In the genomic region with DNA sequence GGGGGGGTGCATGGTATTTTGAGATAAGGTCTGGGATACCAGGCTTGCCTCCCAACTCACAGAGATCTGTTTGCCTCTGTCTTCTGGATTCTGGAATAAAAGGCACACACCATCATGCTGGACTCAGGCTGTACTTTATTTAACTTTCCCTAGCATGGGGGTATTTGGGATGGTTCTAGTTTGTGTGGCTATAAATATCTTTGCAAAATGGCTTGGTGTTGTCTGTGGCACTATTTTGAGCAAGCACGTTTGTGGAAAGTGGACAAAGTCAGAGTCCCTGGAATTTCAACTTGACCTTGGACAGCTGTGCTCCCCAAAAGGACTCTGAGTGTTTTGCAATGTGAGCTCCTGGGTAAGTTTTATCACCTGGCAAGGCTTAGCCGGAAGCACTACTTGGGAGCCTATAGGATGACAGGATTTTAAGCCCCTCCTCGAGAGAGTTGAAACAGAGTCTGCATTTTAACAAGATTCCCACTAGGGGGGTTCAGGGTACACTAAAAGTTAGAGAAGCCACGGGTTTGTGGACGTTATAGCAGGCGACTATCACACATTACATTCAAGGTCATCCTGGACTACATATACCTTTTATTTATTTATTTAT, we compare ENCODE assay signal across 9 mouse cellular contexts. TPM values are rescaled to one million over a fixed set of nuclear protein-coding genes. Genes with fewer than 3 reads are reported as not detected.
DNase-seq lines count a peak whose midpoint lies in the region; ATAC-seq and TF ChIP-seq lines count a peak whose summit lies in the region.
"Had no signal": no experiment of that assay in that cellular context is flagged by ENCODE, and none has a peak within 500 bp of the region (broad histone marks: within the 10 kb centered on the region; RNA-seq: fewer than 3 reads in every experiment).

No protein-coding gene starts in this region.

- no peaks in the 10 kb centered on the region for H3K79me2 ChIP-seq in heart, adult 2 months (replicated peaks; ENCODE audit: control insufficient read depth, insufficient read depth, low read length)

- H3K9ac ChIP-seq in heart, adult 2 months (ENCODE audit: low read depth, low read length): no peak overlapping the region
- H3K9ac ChIP-seq in limb, embryonic 15.5 days: no peak overlapping the region

- peaks cover 13% of the 10 kb centered on the region for H3K4me1 ChIP-seq in E14TG2a.4 (replicated peaks; ENCODE audit: low read depth, low read length)
- H3K4me1 ChIP-seq in heart, adult 2 months (ENCODE audit: control insufficient read depth, insufficient read depth, low read length): peaks cover 4% of the 10 kb centered on the region
- peaks cover 3% of the 10 kb centered on the region; the same call in 1 of the 2 replicates for H3K4me1 ChIP-seq in limb, embryonic 15.5 days

- peaks cover 6% of the 10 kb centered on the region; the same call in 1 of the 2 replicates for H3K27me3 ChIP-seq in E14TG2a.4 (ENCODE audit: insufficient read depth, low read length)
- no peaks in the 10 kb centered on the region for H3K27me3 ChIP-seq in heart, adult 2 months (ENCODE audit: control insufficient read depth, insufficient read depth, low read length)
- H3K27me3 ChIP-seq in limb, embryonic 15.5 days: no peaks in the 10 kb centered on the region

- TF ChIP-seq EP300 in heart, adult 2 months (IDR thresholded peaks at IDR 0.05; ENCODE audit: insufficient read depth, low read depth, low read length): peak; percentile 57; the same call in 1 of the 2 replicates

- H3K36me3 ChIP-seq in E14TG2a.4 (ENCODE audit: insufficient read depth, low read length): no peaks in the 10 kb centered on the region
- no peaks in the 10 kb centered on the region for H3K36me3 ChIP-seq in heart, adult 2 months (ENCODE audit: control insufficient read depth, insufficient read depth, low read length)
- H3K36me3 ChIP-seq in limb, embryonic 15.5 days: no peaks in the 10 kb centered on the region

- DNase-seq in cerebellum, postnatal 10 days: peak; percentile 32 to 61
- no peak for DNase-seq in cerebellum, adult 18-20 months
- peak in 1 of 2 experiments; percentile 54 for DNase-seq in heart, adult 2 months
- DNase-seq in thymus, postnatal 10 days (ENCODE audit: low spot score in 2 of 2): peak; percentile 56 to 74
- DNase-seq in layer of hippocampus, adult 8-10 months (ENCODE audit: low spot score in 2 of 2): no peak

- TF ChIP-seq CTCF in E14TG2a.4 (conservative IDR thresholded peaks at IDR 0.05; ENCODE audit: low read length): peak; percentile 26; the same call in 1 of the 2 replicates
- peak; percentile 61 for TF ChIP-seq CTCF in heart, adult 2 months (IDR thresholded peaks at IDR 0.05)

- WGBS in heart, adult 2 months: 6% methylated on average over 6 of the region's 6 CpGs
- WGBS in limb, embryonic 15.5 days: 9% methylated on average over 6 of the region's 6 CpGs

- ATAC-seq in limb, embryonic 15.5 days (ENCODE audit: insufficient number of reproducible peaks, low FRiP score, low TSS enrichment, low read depth): peak; percentile 57; the same call in 1 of the 2 replicates
- no peak for ATAC-seq in frontal cortex, adult (ENCODE audit: low TSS enrichment)

- intact Hi-C loops in heart, adult 2 months (cut with DNase I): no loop called here

- no peak for TF ChIP-seq POLR2A in heart, adult 2 months (IDR thresholded peaks at IDR 0.05; ENCODE audit: insufficient read depth, low read depth, low read length)

- H3K4me2 ChIP-seq in limb, embryonic 15.5 days: no peak overlapping the region

- no peak overlapping the region for H3K4me3 ChIP-seq in E14TG2a.4 (replicated peaks; ENCODE audit: low read length)
- no peak overlapping the region for H3K4me3 ChIP-seq in heart, adult 2 months
- H3K4me3 ChIP-seq in limb, embryonic 15.5 days: no peak overlapping the region

- H3K9me3 ChIP-seq in E14TG2a.4 (ENCODE audit: low read length): no peaks in the 10 kb centered on the region
- no peaks in the 10 kb centered on the region for H3K9me3 ChIP-seq in limb, embryonic 15.5 days

- peak overlapping the region; percentile 64 for H3K27ac ChIP-seq in heart, adult 2 months
- no peak overlapping the region for H3K27ac ChIP-seq in limb, embryonic 15.5 days

RNA-seq across cellular contexts. Expression of a gene that starts 0.7 kb away (rescaled TPM):
- total RNA-seq in heart, adult 2 months (2021): 10 to 100 TPM in 1 of 2 experiments, 1 to 10 TPM in 1; 6.6 to 10.4 TPM
- polyA plus RNA-seq in heart, adult 2 months (2012; rRNA removed): 10.3 and 10.5 TPM in 2 replicates
- 18.8 and 23.1 TPM in 2 replicates for polyA plus RNA-seq in limb, embryonic 15.5 days (2015; fragmentation: Nextera tagmentation; extraction: Ambion mirVana)
- 10 to 100 TPM; 15.4 to 22.0 (median 18.7) TPM for total RNA-seq in layer of hippocampus, adult 8-10 months (2022)

RNA-seq across cellular contexts. Expression of a gene that starts 20.7 kb away (rescaled TPM):
- total RNA-seq in heart, adult 2 months (2021): not detected
- not detected in 2 replicates for polyA plus RNA-seq in heart, adult 2 months (2012; rRNA removed)
- polyA plus RNA-seq in limb, embryonic 15.5 days (2015; fragmentation: Nextera tagmentation; extraction: Ambion mirVana): 1.0 TPM in 1 of 2 replicates, not detected in the other
- not detected for total RNA-seq in layer of hippocampus, adult 8-10 months (2022)
- polyA plus RNA-seq: C2C12 had no signal

RNA-seq across cellular contexts. Expression of a gene that starts 52.6 kb away (rescaled TPM):
- total RNA-seq in heart, adult 2 months (2021): 10 to 100 TPM; 11.7 to 15.8 TPM
- polyA plus RNA-seq in heart, adult 2 months (2012; rRNA removed): 39.0 and 42.8 TPM in 2 replicates
- polyA plus RNA-seq in limb, embryonic 15.5 days (2015; fragmentation: Nextera tagmentation; extraction: Ambion mirVana): 16.4 and 18.2 TPM in 2 replicates
- total RNA-seq in layer of hippocampus, adult 8-10 months (2022): 10 to 100 TPM in 3 of 4 experiments, 1 to 10 TPM in 1; 9.4 to 16.0 (median 14.1) TPM

Comparison
In these comparisons a context has a peak if more than half of its experiments do, and no peak if none do; other contexts are left out.
1. DNase-seq: peak in cerebellum, postnatal 10 days (2 of 2) and thymus, postnatal 10 days (2 of 2); none in cerebellum, adult 18-20 months (0 of 2) and layer of hippocampus, adult 8-10 months (0 of 2).